Mouse (Mus musculus): Measurements from ENCODE around the gene Gm21905.

- TF ChIP-seq CTCF (IDR thresholded peaks at IDR 0.05; ENCODE audit: low read depth): no peak
- TF ChIP-seq EP300 (IDR thresholded peaks at IDR 0.05; ENCODE audit: low read depth): no peak
Observed at GRCm38 (mm10) chr5:67947006-67947405, 785 bp upstream of the Gm21905 start.

All from heart, postnatal 0 days (tissue).